Mouse (Mus musculus) ES-E14 (cell line): ENCODE measurements around the gene Epor. TPM values are rescaled to one million over a fixed set of nuclear protein-coding genes. Genes with fewer than 3 reads are reported as not detected.
A peak's percentile ranks its signal among the peaks of the same experiment; 100 is the strongest.

Experiments
- DNase-seq: peaks from one replicate; pipeline ENCODE4 v3.0.0-alpha.2; 2013; ENCODE audit warnings: low read depth, low spot score
- H3K27ac ChIP-seq: 2 replicates; pipeline ENCODE4 v1.5.1; 2012; ENCODE audit warnings: low read depth, mild to moderate bottlenecking, low read length, moderate library complexity, mixed read lengths; ENCODE audit not compliant: poor library complexity, insufficient read depth, severe bottlenecking
- H3K36me3 ChIP-seq: 2 replicates; pipeline ENCODE4 v1.6.1; 2012; ENCODE audit warnings: mild to moderate bottlenecking, low read length, moderate library complexity, mixed read lengths; ENCODE audit not compliant: control insufficient read depth, poor library complexity, insufficient read depth, severe bottlenecking
- H3K4me1 ChIP-seq, 2 experiments: fragments of 150-350 bp in 1 of 2; sonication (generic) in 1 of 2; 2 replicates each; pipeline ENCODE4 v1.6.1; 2012; ENCODE audit warnings: low read length in 2 of 2, mild to moderate bottlenecking in 1 of 2, mixed read lengths in 1 of 2; ENCODE audit not compliant: control insufficient read depth in 2 of 2, insufficient read depth in 2 of 2, poor library complexity in 1 of 2
- H3K4me3 ChIP-seq, 2 experiments: fragments of 150-350 bp in 1 of 2; sonication (generic) in 1 of 2; 2 replicates each; pipeline ENCODE4 v1.5.1; 2012; ENCODE audit warnings: low read length in 2 of 2, low read depth in 1 of 2, mild to moderate bottlenecking in 1 of 2, mixed read lengths in 1 of 2; ENCODE audit not compliant: insufficient read depth in 1 of 2, poor library complexity in 1 of 2, severe bottlenecking in 1 of 2
- H3K9ac ChIP-seq: 2 replicates; pipeline ENCODE4 v1.6.1; 2012; ENCODE audit warnings: low read depth, mild to moderate bottlenecking, low read length, mixed read lengths; ENCODE audit not compliant: poor library complexity, insufficient read depth, severe bottlenecking
- H3K9me3 ChIP-seq: fragments of 150-350 bp; sonication (generic); 2 replicates; pipeline ENCODE4 v1.6.1; 2012; ENCODE audit warnings: low read depth, mild to moderate bottlenecking, low read length; ENCODE audit not compliant: control insufficient read depth, insufficient read depth
- CHD2 ChIP-seq: IDR thresholded peaks from 2 replicates; pipeline ENCODE4 v1.6.1; 2014; ENCODE audit warnings: mild to moderate bottlenecking, low read depth, low read length, inconsistent platforms
- HCFC1 ChIP-seq: IDR thresholded peaks from 2 replicates; pipeline ENCODE4 v1.6.1; 2012; ENCODE audit warnings: low read length, inconsistent platforms, borderline replicate concordance; ENCODE audit not compliant: insufficient read depth
- MAFK ChIP-seq: IDR thresholded peaks from 2 replicates; pipeline ENCODE4 v1.6.1; 2014; ENCODE audit warnings: mild to moderate bottlenecking, low read depth, low read length, inconsistent platforms; ENCODE audit not compliant: insufficient read depth
- ZC3H11A ChIP-seq: IDR thresholded peaks from 2 replicates; pipeline ENCODE4 v1.6.1; 2012; ENCODE audit warnings: low read depth, mild to moderate bottlenecking, inconsistent platforms, low read length, borderline replicate concordance
- ZNF384 ChIP-seq: IDR thresholded peaks from 2 replicates; pipeline ENCODE4 v1.6.1; 2012; ENCODE audit warnings: low read depth, low read length, inconsistent platforms
- in situ Hi-C, 2 experiments: fragments of 600-800 bp; cut with MboI; formaldehyde crosslinking; loops; one replicate each; pipeline ENCODE4 v1.15.1; 2025; ENCODE audit warnings: low sequenced_read_pairs in 2 of 2, inconsistent platforms in 1 of 2; ENCODE audit not compliant: unreplicated experiment in 2 of 2
- total RNA-seq: library from RNA; depleted of rRNA; stranded (reverse); fragments of 300-350 nt; gene quantifications from 2 replicates; pipeline ENCODE4 v1.2.3, GENCODE M21; 2012

Gene Epor
- total RNA-seq, 1 experiment = 1.7 TPM

DNA sequence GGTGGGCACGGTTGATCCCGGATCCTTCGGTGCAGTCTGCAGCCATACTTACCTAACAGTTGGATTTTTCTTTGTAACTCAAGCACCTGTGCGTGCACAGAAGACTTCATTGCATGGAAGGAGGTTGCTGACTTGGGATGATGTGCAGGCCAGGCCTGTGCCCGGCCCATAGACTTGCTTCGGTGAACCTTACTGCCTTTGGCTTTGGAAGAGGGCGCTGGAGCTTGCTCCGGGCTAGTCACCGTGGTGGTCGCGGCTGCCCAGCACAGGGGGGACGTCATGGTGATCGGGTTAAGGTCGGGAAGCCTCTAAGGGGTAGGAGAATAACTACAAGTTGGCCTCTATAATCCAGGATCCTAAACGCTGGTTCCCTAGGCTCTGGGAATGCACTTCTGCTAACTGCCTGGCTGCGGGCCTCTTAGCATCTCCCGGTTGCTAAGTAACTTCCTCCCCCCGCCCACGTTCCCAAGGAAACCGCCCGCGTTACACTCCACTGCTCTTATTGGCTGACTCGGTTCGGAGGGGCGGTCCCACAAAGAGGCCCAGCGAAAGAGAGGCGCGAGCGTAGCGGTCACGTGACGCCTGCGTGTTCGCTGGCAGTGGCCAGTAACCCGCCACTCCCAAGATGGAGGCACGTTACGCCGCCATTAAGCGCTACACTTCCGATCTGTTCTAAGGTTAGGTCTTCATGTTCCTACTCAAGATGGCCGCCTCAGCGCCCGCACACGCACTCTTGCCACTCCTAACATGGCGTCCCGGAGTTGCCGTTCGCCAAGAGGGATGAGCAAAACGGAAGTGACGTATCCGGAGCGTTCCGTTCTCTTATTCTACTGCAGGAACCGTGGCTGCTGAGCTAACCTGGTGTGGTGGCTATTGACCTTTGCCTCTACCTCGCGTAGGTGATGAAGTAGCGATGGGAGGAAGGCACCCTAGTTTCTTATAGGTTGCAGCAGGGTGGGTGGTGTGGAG is 39.2 kb upstream of the Epor start, which contains the start of the genes Ccdc151 and Prkcsh:
Ccdc151 (minus strand) TSS at position 441 of the 969 bp plus-strand sequence.
Prkcsh (plus strand) TSS at position 613 of the 969 bp plus-strand sequence.
- DNase-seq = peak; percentile 100
- TF ChIP-seq MAFK = no peak
- TF ChIP-seq CHD2 = no peak
- peak; percentile 97 for TF ChIP-seq HCFC1
- no peak for TF ChIP-seq ZC3H11A
- in situ Hi-C loops = no loop called here
- H3K9ac ChIP-seq = peak within 1 kb of the TSS; percentile 84
- H3K27ac ChIP-seq = peak within 1 kb of the TSS; percentile 75
- H3K36me3 ChIP-seq = peaks cover 38% of the 10 kb centered on the region
- peaks cover 0 to 13% of the 10 kb centered on the region in 2 experiments; a peak in 2 of 4 replicates for H3K4me1 ChIP-seq
- H3K9me3 ChIP-seq = no peaks in the 10 kb centered on the region
- H3K4me3 ChIP-seq = peak within 1 kb of the TSS; percentile 76 to 87

DNA sequence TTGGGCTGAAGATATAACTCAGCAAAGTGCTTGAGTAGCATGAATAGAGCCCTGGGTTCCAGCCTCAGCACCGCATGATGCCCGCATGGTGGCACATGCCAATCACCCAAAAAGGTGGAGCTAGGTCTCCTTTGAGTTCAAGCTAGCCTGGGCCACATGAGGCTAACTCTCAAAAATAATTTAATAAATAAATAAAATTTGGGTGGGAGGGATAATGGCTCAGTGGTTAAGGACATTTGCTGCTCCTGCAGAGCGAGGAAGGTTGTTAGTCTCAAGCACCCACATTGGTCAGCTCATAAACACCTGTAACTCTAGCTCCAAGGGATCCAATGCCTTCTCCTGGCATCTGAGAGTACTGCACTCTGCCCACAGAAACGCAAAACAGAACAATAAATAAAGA is 38.3 kb upstream of the Epor start:
- no peak overlapping the region for H3K4me3 ChIP-seq
- no peak overlapping the region for H3K9ac ChIP-seq
- TF ChIP-seq HCFC1 = no peak
- TF ChIP-seq MAFK = no peak
- TF ChIP-seq CHD2 = no peak
- no peak for TF ChIP-seq ZC3H11A
- TF ChIP-seq ZNF384 = no peak
- DNase-seq = no peak
- peaks cover 30% of the 10 kb centered on the region for H3K36me3 ChIP-seq
- in situ Hi-C loops = no loop called here
- no peak overlapping the region for H3K27ac ChIP-seq
- no peaks in the 10 kb centered on the region for H3K9me3 ChIP-seq
- H3K4me1 ChIP-seq = peaks cover 0 to 13% of the 10 kb centered on the region in 2 experiments; a peak in 2 of 4 replicates

DNA sequence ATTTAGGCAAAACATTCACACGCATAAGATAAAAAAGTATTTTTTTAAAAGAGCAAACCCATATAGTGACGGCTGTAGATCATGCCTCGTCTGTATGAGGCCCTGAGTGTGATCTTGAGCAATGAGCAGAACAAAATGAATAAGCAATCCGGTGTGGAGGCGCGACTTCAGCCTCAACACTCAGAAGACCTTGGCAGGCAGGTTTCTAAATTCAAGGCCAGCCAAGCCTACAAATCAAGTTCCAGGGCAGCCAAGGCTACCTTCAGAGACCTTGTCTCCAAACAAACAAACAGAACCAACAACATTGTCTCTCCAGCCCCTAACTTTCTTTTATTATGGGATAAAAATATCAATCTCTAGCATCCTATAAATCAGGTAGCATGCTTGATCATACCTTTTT is 37.0 kb upstream of the Epor start:
- peaks cover 0 to 13% of the 10 kb centered on the region in 2 experiments; a peak in 2 of 4 replicates for H3K4me1 ChIP-seq
- no peak overlapping the region for H3K9ac ChIP-seq
- H3K4me3 ChIP-seq = no peak overlapping the region
- H3K27ac ChIP-seq = no peak overlapping the region
- no peak for TF ChIP-seq MAFK
- no peak for TF ChIP-seq ZNF384
- no peak for TF ChIP-seq CHD2
- no peak for TF ChIP-seq HCFC1
- no peaks in the 10 kb centered on the region for H3K9me3 ChIP-seq
- in situ Hi-C loops = no loop called here
- H3K36me3 ChIP-seq = peaks cover 17% of the 10 kb centered on the region
- DNase-seq = no peak

DNA sequence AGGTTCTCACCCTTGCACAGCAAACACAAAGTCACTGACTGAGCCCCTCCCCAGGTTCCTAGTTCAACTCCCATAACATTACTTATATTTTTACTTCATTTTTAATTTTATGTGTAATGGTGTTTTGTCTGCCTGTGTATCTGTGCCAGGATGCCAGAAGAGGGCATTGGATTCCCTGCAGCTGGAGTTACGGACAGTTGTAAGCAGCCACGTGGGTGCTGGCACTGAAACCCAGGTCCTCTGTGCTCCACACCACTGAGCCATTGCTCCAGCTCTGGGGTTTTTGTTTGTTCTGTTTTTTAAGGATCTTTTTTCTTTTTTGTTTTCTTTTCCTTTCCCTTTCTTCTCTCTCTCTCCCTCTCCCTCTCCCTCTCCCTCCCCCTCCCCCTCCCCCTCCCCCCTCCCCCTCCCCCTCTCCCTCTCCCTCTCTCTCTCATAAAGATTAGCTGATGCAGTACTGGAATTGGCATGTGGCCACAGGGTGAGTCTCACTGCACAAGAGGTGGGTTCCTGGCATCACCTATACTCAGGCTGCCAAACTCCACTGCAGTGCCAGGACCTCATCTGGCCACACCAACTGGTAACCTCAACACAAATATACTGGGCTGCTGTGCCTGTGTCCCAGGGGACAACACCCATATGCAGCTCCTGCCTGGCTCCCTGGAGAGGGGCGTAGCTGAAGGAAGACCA is 33.0 kb upstream of the Epor start:
- in situ Hi-C loops = no loop called here
- no peak for DNase-seq
- no peaks in the 10 kb centered on the region for H3K36me3 ChIP-seq
- TF ChIP-seq ZNF384 = no peak
- TF ChIP-seq HCFC1 = no peak
- no peak for TF ChIP-seq MAFK
- no peak for TF ChIP-seq ZC3H11A
- no peak for TF ChIP-seq CHD2
- H3K27ac ChIP-seq = no peak overlapping the region
- no peak overlapping the region for H3K4me3 ChIP-seq
- peaks cover 0 to 8% of the 10 kb centered on the region in 2 experiments; a peak in 1 of 4 replicates for H3K4me1 ChIP-seq
- no peak overlapping the region for H3K9ac ChIP-seq
- H3K9me3 ChIP-seq = no peaks in the 10 kb centered on the region
